Mouse (Mus musculus) urinary bladder, adult 18-20 months (tissue): ENCODE data around the gene Mia.

Experiments
- DNase-seq, 2 experiments: peaks; one replicate each; pipeline ENCODE4 v3.0.0; 2022; ENCODE audit warnings: low spot score in 2 of 2, mixed read lengths in 2 of 2

The Mia gene

GRCm38 (mm10) chr7:27180837-27181695, at the start of gene Mia, which contains the start of gene Gm21983:
Mia (minus strand) TSS chr7:27181157.
Gm21983 (minus strand) TSS chr7:27181086.
- no peak for DNase-seq

- no peak for DNase-seq
Measured at GRCm38 (mm10) chr7:27228865-27229264, 47.9 kb upstream of the Mia start.

GRCm38 (mm10) chr7:27228281-27228821, 47.4 kb upstream of the Mia start, which contains the start of gene Itpkc:
Itpkc (minus strand) TSS chr7:27228661.
- DNase-seq, result peak; percentile 91

- no peak for DNase-seq
Measured at GRCm38 (mm10) chr7:27227676-27228075, 46.7 kb upstream of the Mia start.

- no peak for DNase-seq
Measured at GRCm38 (mm10) chr7:27227276-27227675, 46.3 kb upstream of the Mia start.

- DNase-seq, result peak; percentile 47 to 52
Measured at GRCm38 (mm10) chr7:27224877-27225575, 44.1 kb upstream of the Mia start.

- no peak for DNase-seq
Measured at GRCm38 (mm10) chr7:27222538-27222937, 41.6 kb upstream of the Mia start.

- DNase-seq, result no peak
Measured at GRCm38 (mm10) chr7:27221939-27222338, 41.0 kb upstream of the Mia start.

- DNase-seq, result no peak
Measured at GRCm38 (mm10) chr7:27219937-27220336, 39.0 kb upstream of the Mia start.

GRCm38 (mm10) chr7:27218586-27218985, 37.6 kb upstream of the Mia start:
- no peak for DNase-seq

GRCm38 (mm10) chr7:27212626-27213025, 31.7 kb upstream of the Mia start:
- no peak for DNase-seq

GRCm38 (mm10) chr7:27203730-27204449, 22.9 kb upstream of the Mia start:
- DNase-seq, result no peak

GRCm38 (mm10) chr7:27198779-27199178, 17.8 kb upstream of the Mia start:
- no peak for DNase-seq

- DNase-seq, result no peak
Measured at GRCm38 (mm10) chr7:27198355-27198754, 17.4 kb upstream of the Mia start.

GRCm38 (mm10) chr7:27197634-27198033, 16.7 kb upstream of the Mia start:
- DNase-seq, result no peak

GRCm38 (mm10) chr7:27197136-27197535, 16.2 kb upstream of the Mia start:
- no peak for DNase-seq

GRCm38 (mm10) chr7:27195681-27196611, 15.0 kb upstream of the Mia start, which contains the start of the genes BC024978 and Snrpa:
BC024978 (plus strand) TSS chr7:27195781.
Snrpa (minus strand) TSS chr7:27196271.
- peak; percentile 79 to 97 for DNase-seq

GRCm38 (mm10) chr7:27193731-27194130, 12.8 kb upstream of the Mia start:
- no peak for DNase-seq

- DNase-seq, result no peak
Measured at GRCm38 (mm10) chr7:27192434-27192833, 11.5 kb upstream of the Mia start.

GRCm38 (mm10) chr7:27189271-27189931, 8.4 kb upstream of the Mia start:
- no peak for DNase-seq
